Mouse (Mus musculus) cerebellum, postnatal 10 days (tissue): ENCODE results near the gene Slc29a1.
"Not testable (repeated sequence)": the region's sequence is repeated elsewhere in the genome, so short reads cannot be mapped to it uniquely, and the experiment has no call there.

Source experiments
- DNase-seq, 2 experiments: peaks; one replicate each; pipeline ENCODE4 v3.0.0; 2021; ENCODE audit warnings: mixed read lengths in 2 of 2

The Slc29a1 gene

GRCm38 (mm10) chr17:45599446-45600242 lies at the start of gene Slc29a1:
TSS of gene Slc29a1 (minus strand) at chr17:45599606.
- DNase-seq: peak; percentile 80 to 84

GRCm38 (mm10) chr17:45644185-45644584 lies 44.8 kb upstream of the Slc29a1 start:
- no peak for DNase-seq

GRCm38 (mm10) chr17:45642701-45643100 lies 43.3 kb upstream of the Slc29a1 start:
- peak; percentile 95 to 96 for DNase-seq

GRCm38 (mm10) chr17:45641981-45642380 lies 42.6 kb upstream of the Slc29a1 start:
- DNase-seq: no peak

GRCm38 (mm10) chr17:45638596-45639295 lies 39.3 kb upstream of the Slc29a1 start:
- DNase-seq: no peak

- DNase-seq: no peak
Observed at GRCm38 (mm10) chr17:45634033-45634432, 34.6 kb upstream of the Slc29a1 start.

GRCm38 (mm10) chr17:45631940-45632339 lies 32.5 kb upstream of the Slc29a1 start:
- no peak for DNase-seq

GRCm38 (mm10) chr17:45630992-45631391 lies 31.6 kb upstream of the Slc29a1 start:
- no peak for DNase-seq

- DNase-seq: peak; percentile 92 to 94
Observed at GRCm38 (mm10) chr17:45629861-45630694, 30.7 kb upstream of the Slc29a1 start.

- peak in 1 of 2 experiments; percentile 69 for DNase-seq
Observed at GRCm38 (mm10) chr17:45628885-45629855, 29.8 kb upstream of the Slc29a1 start.

GRCm38 (mm10) chr17:45628160-45628559 lies 28.8 kb upstream of the Slc29a1 start:
- no peak for DNase-seq

- peak; percentile 83 to 90 for DNase-seq
Observed at GRCm38 (mm10) chr17:45626577-45627134, 27.2 kb upstream of the Slc29a1 start.

GRCm38 (mm10) chr17:45623425-45623824 lies 24.0 kb upstream of the Slc29a1 start:
- not testable (repeated sequence) for DNase-seq

GRCm38 (mm10) chr17:45619386-45620256 lies 20.2 kb upstream of the Slc29a1 start:
- no peak for DNase-seq

- no peak for DNase-seq
Observed at GRCm38 (mm10) chr17:45618941-45619385, 19.6 kb upstream of the Slc29a1 start.

- DNase-seq: no peak
Observed at GRCm38 (mm10) chr17:45617655-45618054, 18.2 kb upstream of the Slc29a1 start.

- no peak for DNase-seq
Observed at GRCm38 (mm10) chr17:45616679-45617078, 17.3 kb upstream of the Slc29a1 start.

GRCm38 (mm10) chr17:45616046-45616650 lies 16.7 kb upstream of the Slc29a1 start:
- no peak for DNase-seq

GRCm38 (mm10) chr17:45612921-45613320 lies 13.5 kb upstream of the Slc29a1 start:
- DNase-seq: no peak

GRCm38 (mm10) chr17:45612008-45612407 lies 12.6 kb upstream of the Slc29a1 start:
- no peak for DNase-seq
